Mouse (Mus musculus) cerebellum, adult 2 months (tissue): ENCODE results near the gene Snd1.

Source experiments
- CTCF ChIP-seq: fragments of 200-500 bp; IDR thresholded peaks from 2 replicates; pipeline ENCODE4 v1.5.1; 2011; ENCODE audit warnings: low read depth, mild to moderate bottlenecking, control low read depth, low read length, moderate library complexity, borderline replicate concordance; ENCODE audit not compliant: insufficient read depth
- POLR2A ChIP-seq: fragments of 200-500 bp; IDR thresholded peaks from 2 replicates; pipeline ENCODE4 v1.6.1; 2011; ENCODE audit warnings: low read length, control low read depth, borderline replicate concordance; ENCODE audit not compliant: insufficient read depth

GRCm38 (mm10) chr6:28618299-28618698 is 143.4 kb downstream of the Snd1 start:
- no peak for TF ChIP-seq POLR2A
- TF ChIP-seq CTCF, result no peak
